Mouse (Mus musculus) telencephalon, adult 2 months (tissue): Measurements from ENCODE around the gene Celf1.
"Not testable (repeated sequence)": the region's sequence is repeated elsewhere in the genome, so short reads cannot be mapped to it uniquely, and the experiment has no call there.

Experiments
- DNase-seq: peaks from one replicate; pipeline ENCODE4 v3.0.0-alpha.2; 2011; ENCODE audit warnings: low read depth, low spot score

Gene Celf1

GRCm38 (mm10) chr2:91022266-91022665 is 82.1 kb downstream of the Celf1 start:
- not testable (repeated sequence) for DNase-seq

GRCm38 (mm10) chr2:91023131-91023530 is 82.9 kb downstream of the Celf1 start:
- no peak for DNase-seq

GRCm38 (mm10) chr2:91023956-91024355 is 83.8 kb downstream of the Celf1 start:
- DNase-seq, result no peak

DNA sequence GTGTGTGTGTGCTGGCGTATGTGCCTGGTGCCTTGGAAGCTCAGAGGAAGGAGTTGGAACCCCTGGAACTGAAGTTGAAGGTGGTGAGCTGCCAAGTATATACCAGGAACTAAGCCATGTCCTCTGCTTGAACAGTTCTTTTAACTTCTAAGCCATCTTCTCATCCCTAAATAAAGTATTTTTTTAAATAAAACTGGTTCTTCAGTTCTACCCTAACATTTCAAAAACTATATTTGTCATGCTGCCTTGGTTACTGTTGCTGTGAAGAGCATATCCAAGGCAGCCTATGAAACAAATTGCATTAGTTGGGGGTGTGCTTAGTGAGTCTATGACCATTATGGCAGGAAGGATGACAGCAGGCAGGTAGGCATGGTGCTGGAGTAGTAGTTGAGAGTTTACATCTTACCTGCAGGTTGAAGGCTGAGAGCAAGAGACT is 84.9 kb downstream of the Celf1 start:
- DNase-seq, result peak; percentile 84

DNA sequence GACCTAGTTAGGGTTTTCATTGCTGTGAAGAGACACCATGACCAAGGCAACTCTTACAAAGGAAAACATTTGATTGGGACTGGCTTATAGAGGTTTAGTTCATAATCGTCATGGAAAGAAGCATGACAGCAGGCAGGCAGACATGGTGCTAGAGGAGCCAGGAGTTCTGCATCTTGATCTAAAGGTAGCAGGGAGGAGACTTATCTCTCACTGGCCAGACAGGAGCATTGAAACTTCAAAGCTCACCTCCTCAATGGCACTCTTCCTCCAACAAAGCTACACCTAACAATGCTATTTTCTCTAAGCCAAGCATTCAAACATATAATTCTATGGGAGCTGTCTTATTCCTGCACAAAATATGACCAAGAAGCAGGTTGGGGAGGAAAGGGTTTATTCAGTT is 86.3 kb downstream of the Celf1 start:
- no peak for DNase-seq

DNA sequence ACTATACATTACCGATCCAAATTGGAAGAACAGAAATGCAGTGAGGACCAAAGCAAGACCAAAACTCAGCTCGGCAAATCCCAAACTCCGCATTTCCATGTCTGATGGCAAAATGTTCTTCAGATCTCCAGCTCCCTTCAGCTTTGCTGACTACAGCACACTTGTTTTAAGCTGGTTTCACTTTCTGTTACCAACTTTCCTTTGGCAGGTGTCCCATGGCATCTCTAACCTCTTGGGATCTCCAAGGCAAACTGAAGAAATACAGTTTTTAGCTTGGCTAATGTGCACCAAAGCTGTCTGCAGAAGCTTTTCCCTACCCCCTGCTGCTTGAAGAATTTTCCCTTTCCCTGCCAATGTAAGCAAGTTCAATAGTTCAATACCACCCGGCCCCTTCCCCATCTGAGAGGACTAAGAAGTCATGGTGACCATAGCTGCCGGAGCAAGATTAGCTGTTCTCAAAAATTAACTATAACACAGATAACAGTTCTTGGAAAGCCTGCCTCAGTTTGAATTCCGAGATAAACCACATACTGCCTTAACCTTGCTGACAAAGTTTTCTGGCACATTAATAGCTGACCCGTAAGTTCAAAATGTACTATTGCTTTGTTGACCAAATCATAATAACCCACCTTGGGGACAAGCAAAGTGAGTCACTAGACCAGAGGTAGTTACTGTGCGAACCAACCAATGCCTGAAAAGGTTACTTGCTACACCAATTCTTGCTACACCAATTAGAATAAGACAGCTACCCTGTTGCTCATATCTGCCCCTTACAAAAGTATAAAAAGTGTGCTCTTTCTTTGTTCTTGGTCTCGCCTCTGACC is 87.4 kb downstream of the Celf1 start:
- DNase-seq, result no peak

DNA sequence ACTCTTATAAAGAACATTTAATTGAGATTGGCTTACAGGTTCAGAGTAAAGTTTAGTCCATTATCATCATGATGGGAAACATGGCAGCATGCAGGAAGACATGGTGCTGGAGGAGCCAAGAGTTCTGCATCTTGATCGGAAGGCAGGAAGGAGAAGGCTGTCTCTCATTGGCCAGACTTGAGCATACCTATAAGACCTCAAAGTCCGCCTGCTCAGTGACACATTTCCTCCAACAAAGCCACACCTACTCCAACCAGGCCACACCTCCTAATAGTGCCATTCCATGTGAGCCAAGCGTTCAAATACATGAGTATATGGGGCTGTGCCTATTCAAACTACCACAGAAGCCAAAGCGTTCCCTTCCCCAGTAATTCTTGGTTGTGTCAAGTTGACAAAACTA is 91.0 kb downstream of the Celf1 start:
- no peak for DNase-seq

DNA sequence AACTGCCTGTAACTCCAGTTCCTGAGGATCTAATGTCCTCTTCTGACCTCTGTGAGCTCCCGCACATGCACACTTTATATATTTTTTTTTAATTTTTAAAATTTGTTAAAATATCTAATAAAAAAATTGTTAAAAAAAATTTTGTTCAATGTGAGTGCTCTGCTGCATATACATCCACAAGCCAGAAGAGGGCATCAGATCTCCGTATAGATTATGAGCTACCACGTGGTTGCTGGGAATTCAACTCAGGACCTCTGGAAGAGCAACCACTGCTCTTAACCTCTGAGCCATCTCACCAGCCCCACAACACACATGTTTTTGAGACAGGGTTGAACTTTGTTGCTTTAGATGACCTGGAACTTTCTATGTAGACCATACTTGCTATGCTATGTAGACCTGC is 92.8 kb downstream of the Celf1 start:
- DNase-seq, result no peak

GRCm38 (mm10) chr2:91035385-91035784 is 95.2 kb downstream of the Celf1 start, which contains the start of gene Rapsn:
Rapsn (plus strand) TSS chr2:91035620.
- no peak for DNase-seq

GRCm38 (mm10) chr2:91041786-91042185 is 101.6 kb downstream of the Celf1 start:
- DNase-seq, result no peak

DNA sequence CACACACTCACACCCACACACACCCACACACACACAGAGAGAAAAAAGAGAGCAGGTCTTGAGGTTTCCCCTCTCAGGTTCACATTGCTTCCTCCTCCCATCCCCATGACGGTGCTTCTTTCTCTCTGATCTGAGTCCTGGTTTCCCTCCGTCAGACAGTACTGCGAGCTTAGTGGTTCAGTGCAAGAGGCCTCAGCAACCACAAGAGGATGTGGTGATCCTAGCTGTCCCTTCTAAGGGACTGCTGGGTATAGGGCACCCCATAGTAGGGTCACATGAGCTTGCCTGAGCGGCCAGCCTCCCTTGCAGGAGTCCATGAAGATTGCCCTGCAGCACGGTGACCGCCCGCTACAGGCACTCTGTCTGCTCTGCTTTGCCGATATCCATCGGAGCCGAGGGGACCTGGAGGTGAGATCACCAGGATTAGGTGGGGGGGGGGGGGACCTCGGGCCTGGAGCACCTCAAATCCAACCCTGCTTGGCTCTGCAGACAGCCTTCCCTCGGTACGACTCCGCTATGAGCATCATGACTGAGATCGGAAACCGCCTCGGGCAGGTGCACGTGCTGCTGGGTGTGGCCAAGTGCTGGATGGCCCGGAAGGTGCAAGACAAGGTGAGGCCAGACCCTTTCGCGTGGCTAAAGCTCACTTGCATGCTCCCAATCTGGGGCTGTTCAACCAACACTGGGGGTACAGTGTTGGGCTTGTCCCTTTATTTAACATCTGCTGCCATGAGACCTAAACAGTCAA is 102.6 kb downstream of the Celf1 start:
- no peak for DNase-seq

DNA sequence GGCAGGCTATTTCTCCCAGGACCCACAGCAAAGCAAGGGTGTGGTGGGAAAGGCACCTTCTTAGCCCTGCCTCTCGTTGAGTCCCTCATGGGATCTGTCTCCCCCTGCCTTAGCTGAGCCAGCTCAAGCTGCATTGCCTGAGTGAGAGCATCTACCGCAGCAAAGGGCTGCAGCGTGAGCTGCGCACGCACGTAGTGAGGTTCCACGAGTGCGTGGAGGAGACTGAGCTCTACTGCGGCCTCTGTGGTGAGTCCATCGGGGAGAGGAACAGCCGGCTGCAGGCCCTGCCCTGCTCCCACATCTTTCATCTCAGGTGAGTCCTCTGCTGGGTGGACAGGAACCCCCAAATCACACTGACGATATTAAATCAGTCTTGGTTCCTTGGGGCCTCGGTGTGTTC is 104.5 kb downstream of the Celf1 start:
- no peak for DNase-seq

GRCm38 (mm10) chr2:91045805-91046204 is 105.6 kb downstream of the Celf1 start:
- DNase-seq, result not testable (repeated sequence)

GRCm38 (mm10) chr2:91047359-91047758 is 107.2 kb downstream of the Celf1 start:
- no peak for DNase-seq

DNA sequence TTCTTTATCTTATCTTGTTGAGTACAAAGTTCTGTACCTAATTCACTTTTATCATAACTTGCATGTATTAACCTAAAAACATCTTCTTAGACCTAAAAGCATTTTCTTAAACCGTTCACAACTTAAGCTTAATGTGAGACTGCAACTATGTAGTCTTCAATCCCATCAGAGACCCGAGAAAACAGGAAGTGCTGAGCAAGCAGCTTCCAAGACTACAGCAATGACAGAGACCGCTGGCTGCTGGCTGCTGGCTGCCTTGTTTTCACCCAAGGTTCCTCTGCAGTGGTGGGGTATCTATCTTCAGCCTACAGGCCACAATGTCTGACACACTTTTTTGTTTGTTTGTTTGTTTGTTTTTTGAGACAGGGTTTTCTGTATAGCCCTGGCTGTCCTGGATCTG is 111.7 kb downstream of the Celf1 start:
- no peak for DNase-seq

GRCm38 (mm10) chr2:91052752-91053151 is 112.6 kb downstream of the Celf1 start:
- DNase-seq, result no peak

DNA sequence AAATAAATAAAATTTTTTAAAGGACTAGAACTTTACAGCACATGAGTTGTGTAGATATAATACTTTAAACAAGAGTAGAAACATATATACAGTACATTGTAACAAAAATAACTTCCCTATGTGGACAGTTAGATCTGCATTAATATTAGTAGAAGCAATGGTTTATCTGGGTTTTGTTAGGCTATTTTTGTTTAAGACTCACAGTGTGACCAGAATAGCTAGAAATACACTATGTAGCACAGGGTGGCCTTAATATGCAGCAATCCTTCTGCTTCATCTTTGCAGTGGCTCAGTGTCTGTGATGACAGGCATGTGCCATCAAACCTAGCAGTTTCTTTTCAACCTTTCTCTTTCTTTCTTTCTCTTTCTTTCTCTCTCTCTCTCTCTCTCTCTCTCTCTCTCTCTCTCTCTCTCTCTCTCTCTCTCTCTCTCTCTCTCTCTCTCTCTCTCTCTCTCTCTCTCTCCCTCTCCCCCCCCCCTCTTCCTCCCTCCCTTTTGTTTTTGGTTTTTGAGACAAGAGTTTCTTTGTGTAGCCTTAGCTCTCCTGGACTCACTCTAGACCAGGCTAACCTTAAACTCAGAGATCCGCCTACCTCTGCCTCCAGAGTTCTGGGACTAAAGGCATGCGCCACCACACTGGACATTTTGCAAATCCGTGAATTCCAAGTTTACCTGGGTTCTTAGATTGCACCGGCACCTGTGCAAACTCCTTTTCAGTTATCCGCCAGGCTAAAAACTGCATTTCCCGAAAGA is 113.2 kb downstream of the Celf1 start:
- no peak for DNase-seq

DNA sequence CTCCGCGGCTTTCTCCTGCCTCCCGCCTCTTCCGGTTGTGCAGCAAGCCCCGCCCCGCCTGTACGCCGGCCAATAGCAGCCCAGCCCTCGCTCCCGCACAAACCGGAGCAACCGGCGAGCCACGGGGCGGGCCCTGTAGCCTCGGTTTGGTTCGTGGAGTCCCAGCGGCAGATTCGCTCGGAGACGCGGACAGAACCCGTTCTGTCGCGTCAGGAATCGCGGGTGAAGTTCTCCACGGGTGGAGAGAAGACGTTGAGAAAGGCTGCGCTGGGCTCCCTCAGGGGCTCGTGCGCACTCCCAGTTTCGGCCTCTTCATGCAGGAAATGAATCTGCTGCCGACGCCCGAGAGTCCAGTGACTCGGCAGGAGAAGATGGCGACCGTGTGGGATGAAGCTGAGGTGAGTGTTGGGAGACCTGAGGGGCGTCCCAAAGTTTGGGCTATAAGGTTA is 113.8 kb downstream of the Celf1 start, which contains the start of gene Psmc3:
TSS of gene Psmc3 (plus strand) at position 76 of the 449 bp plus-strand sequence.
- DNase-seq, result peak; percentile 90

DNA sequence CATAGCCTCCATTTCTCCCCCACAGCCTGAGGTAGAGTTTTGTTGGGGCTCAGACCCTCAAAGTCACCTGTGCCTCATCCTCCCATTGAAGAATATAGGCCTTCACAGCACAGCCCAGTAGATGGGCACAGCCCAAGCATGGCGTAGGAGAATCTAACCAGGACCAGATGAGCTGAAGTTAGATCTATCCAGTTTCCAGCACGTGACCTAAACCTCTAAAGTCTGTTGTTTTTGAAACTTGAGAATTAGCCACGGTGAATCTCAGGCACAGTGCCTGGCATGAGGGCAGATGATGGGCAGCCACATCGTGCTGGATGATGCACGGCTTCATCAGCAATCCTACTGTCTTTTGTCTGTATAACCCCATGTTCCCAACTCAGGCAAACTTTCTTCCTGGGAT is 118.3 kb downstream of the Celf1 start:
- no peak for DNase-seq

GRCm38 (mm10) chr2:91059376-91059775 is 119.2 kb downstream of the Celf1 start:
- DNase-seq, result no peak

GRCm38 (mm10) chr2:91060544-91061355 is 120.6 kb downstream of the Celf1 start:
- DNase-seq, result peak; percentile 82
